Mouse (Mus musculus) midbrain, embryonic 11.5 days (tissue): ENCODE results near the gene Arpc5l. TPM values are rescaled to one million over a fixed set of nuclear protein-coding genes. Genes with fewer than 3 reads are reported as not detected.
A peak's percentile ranks its signal among the peaks of the same experiment; 100 is the strongest.
"Not testable (repeated sequence)": the region's sequence is repeated elsewhere in the genome, so short reads cannot be mapped to it uniquely, and the experiment has no call there.

Experiments used
- ATAC-seq: fragments of 200-750 bp; cut with Nextera tagmentation; 2 replicates; pipeline ENCODE4 v1.8.0; 2017; ENCODE audit warnings: moderate TSS enrichment, moderate library complexity; ENCODE audit not compliant: low FRiP score
- DNase-seq: peaks from one replicate; pipeline ENCODE4 v3.0.0; 2015; ENCODE audit warnings: low spot score; ENCODE audit errors: missing footprints
- H3K27ac ChIP-seq: fragments of 300-500 bp; sonication (generic); 2 replicates; pipeline ENCODE4 v1.5.1; 2014; ENCODE audit warnings: low read depth, low read length
- H3K27me3 ChIP-seq: fragments of 300-500 bp; sonication (generic); 2 replicates; pipeline ENCODE4 v1.6.1; 2014; ENCODE audit warnings: mild to moderate bottlenecking, low read length, moderate library complexity, mixed read lengths; ENCODE audit not compliant: control insufficient read depth, insufficient read depth
- H3K36me3 ChIP-seq: fragments of 300-500 bp; sonication (generic); 2 replicates; pipeline ENCODE4 v1.6.1; 2014; ENCODE audit warnings: mild to moderate bottlenecking, low read length, moderate library complexity, mixed read lengths; ENCODE audit not compliant: control insufficient read depth, insufficient read depth
- H3K4me1 ChIP-seq: fragments of 300-500 bp; sonication (generic); 2 replicates; pipeline ENCODE4 v1.6.1; 2014; ENCODE audit warnings: low read length; ENCODE audit not compliant: control insufficient read depth, insufficient read depth
- H3K4me2 ChIP-seq: fragments of 300-500 bp; sonication (generic); 2 replicates; pipeline ENCODE4 v1.6.1; 2014; ENCODE audit warnings: mild to moderate bottlenecking, moderate library complexity
- H3K4me3 ChIP-seq: fragments of 300-500 bp; sonication (generic); 2 replicates; pipeline ENCODE4 v1.5.1; 2014; ENCODE audit warnings: low read depth, low read length
- H3K9ac ChIP-seq: fragments of 300-500 bp; sonication (generic); 2 replicates; pipeline ENCODE4 v1.6.1; 2014; ENCODE audit warnings: low read length
- H3K9me3 ChIP-seq: fragments of 300-500 bp; sonication (generic); 2 replicates; pipeline ENCODE4 v1.6.1; 2016; ENCODE audit warnings: low read length; ENCODE audit not compliant: control insufficient read depth
- WGBS: fragments of 180-500 bp; shearing (Covaris S2); extraction: QIAGEN DNeasy Blood & Tissue Kit; methylation state at CpG from one replicate; pipeline ENCODE4 v1.1.7; 2014; 5-methylcytosine and 5-hydroxymethylcytosine counted together
- polyA plus RNA-seq: library from polyadenylated mRNA; unstranded; fragments of >200 nt; fragmentation: Nextera tagmentation; extraction: Ambion mirVana; gene quantifications from 2 replicates; pipeline ENCODE4 v1.2.1, GENCODE M21; 2014

Gene Arpc5l
- polyA plus RNA-seq, 1 experiment from 2014 or later = 157 TPM

DNA sequence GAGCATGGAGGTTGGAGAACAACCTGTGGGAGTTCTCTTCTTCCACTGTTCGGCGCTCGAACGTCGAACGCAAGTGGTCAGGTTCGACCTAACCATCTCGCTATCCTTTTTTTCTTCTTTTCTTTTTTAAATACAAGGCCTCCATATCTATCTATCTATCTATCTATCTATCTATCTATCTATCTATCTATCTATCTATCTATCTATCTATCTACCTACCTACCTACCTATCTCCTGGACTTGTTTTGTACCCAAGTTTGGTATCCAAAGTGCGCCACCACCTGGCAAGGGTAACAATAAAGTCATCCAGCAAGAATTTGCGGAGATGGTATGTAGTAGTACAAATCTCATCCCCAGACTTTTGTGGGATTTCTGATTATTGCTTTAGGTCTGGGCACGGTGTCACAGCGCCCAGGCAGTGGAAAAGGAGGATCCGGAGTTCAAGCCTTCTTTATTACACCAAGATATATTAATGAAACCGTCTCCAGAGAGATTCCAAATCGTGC, 479 bp downstream of the Arpc5l start, which contains the start of gene Rpl35:
Rpl35 (minus strand) TSS at position 51 of the 506 bp plus-strand sequence.
- peaks cover 34% of the 10 kb centered on the region for H3K4me1 ChIP-seq
- WGBS = 12% methylated on average over 15 of the region's 15 CpGs
- no peak for DNase-seq
- H3K9me3 ChIP-seq = no peaks in the 10 kb centered on the region
- peaks cover 23% of the 10 kb centered on the region for H3K36me3 ChIP-seq
- ATAC-seq = no peak
- H3K4me2 ChIP-seq = peak within 1 kb of the TSS; percentile 96
- H3K9ac ChIP-seq = peak within 1 kb of the TSS; percentile 91
- peak within 1 kb of the TSS; percentile 66 for H3K27ac ChIP-seq
- no peaks in the 10 kb centered on the region for H3K27me3 ChIP-seq
- H3K4me3 ChIP-seq = peak within 1 kb of the TSS; percentile 87

DNA sequence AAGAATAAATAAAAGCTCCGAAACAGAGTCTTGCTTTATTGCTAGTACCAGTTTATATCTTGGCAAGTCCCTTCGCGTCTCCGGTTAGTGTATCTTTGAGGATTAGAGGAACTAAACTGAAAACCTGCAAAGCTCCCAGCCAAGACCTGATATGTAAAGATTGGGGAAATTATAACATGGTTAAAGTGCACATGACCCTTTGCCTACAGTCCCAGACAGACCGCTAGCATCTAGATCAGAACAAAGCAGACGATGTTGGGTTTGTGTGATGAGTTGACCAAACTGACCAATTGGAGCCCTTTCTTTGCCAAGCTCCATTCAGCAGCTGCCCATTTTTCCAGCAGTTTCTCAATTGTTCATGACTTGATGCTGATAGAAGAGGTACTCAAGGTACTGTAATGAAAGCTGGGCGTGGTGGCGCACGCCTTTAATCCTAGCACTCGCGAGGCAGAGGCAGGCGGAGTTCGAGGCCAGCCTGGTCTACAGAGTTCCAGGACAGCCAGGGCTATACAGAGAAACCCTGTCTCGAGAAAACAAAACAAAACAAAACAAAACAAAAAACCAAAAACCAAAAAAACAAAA, 1.1 kb downstream of the Arpc5l start:
- Histone ChIP-seq H3K27ac (no peak overlapping the region), H3K4me2 (peak overlapping the region; percentile 96), H3K4me3 (no peak overlapping the region; the same call in 1 of the 2 replicates), H3K27me3 (no peaks in the 10 kb centered on the region), H3K9me3 (no peaks in the 10 kb centered on the region), H3K36me3 (peaks cover 17% of the 10 kb centered on the region), H3K4me1 (peaks cover 34% of the 10 kb centered on the region), H3K9ac (no peak overlapping the region)
- DNase-seq (no peak), ATAC-seq (no peak)
- 89% methylated on average over 14 of the region's 14 CpGs for WGBS

DNA sequence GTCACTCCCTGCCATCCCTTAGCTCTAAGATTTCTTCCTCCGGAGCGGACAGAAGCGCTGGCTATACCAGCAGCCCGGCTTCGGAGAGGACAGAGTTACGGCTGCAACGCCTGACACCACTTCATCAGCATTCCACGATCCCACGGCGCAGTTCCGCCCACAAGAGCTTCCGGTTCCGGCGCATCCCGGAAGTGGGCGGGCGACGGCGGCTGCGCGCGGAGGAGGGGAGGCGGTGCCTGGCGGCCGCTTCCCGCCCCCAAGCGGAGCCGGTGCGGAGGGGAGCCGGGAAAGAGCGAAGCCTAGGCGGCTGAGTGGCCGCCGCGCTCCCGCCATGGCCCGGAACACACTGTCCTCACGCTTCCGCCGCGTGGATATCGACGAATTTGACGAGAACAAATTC, 2.7 kb downstream of the Arpc5l start:
- peak overlapping the region; percentile 96 for H3K9ac ChIP-seq
- H3K36me3 ChIP-seq = peaks cover 10% of the 10 kb centered on the region
- peak; percentile 99 for DNase-seq
- no peaks in the 10 kb centered on the region for H3K9me3 ChIP-seq
- WGBS = 1% methylated on average over 39 of the region's 44 CpGs
- H3K4me2 ChIP-seq = peak overlapping the region; percentile 94
- H3K4me1 ChIP-seq = peaks cover 32% of the 10 kb centered on the region
- H3K27me3 ChIP-seq = no peaks in the 10 kb centered on the region
- H3K4me3 ChIP-seq = peak overlapping the region; percentile 65
- peak overlapping the region; percentile 87 for H3K27ac ChIP-seq
- ATAC-seq = peak; percentile 89

DNA sequence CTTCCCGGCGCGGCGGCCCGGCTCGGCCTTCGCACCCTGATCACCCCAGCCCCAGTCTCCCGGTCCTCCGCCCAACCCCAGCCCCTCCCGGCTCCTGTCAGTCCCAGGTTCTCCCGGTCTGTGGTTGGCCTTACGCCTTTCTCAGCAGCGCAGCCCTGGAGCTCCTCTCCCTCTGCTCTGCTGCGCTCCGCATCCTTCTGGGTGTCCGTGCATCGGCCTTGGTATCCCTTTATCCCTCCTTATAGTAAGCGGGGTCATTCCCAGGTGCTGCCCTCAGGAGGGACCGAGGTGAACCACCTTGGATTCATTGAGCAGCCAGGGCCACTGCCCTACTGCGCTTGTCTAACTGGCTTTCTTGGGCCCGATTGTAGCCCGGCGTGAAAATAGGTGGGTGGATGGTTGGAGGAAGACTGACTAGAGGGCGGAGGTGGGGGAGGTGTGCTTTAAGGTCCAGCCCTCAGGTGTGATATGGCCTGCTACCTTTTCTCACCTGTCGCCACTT, 3.3 kb downstream of the Arpc5l start:
- H3K4me2 ChIP-seq = peak overlapping the region; percentile 94
- H3K27ac ChIP-seq = peak overlapping the region; percentile 87; the same call in 1 of the 2 replicates
- no peaks in the 10 kb centered on the region for H3K9me3 ChIP-seq
- peaks cover 27% of the 10 kb centered on the region for H3K4me1 ChIP-seq
- H3K9ac ChIP-seq = peak overlapping the region; percentile 96
- under 1% methylated on average over 25 of the region's 25 CpGs for WGBS
- DNase-seq (no peak), ATAC-seq (peak; percentile 63)
- H3K4me3 ChIP-seq = peak overlapping the region; percentile 65
- H3K36me3 ChIP-seq = peaks cover 5% of the 10 kb centered on the region; the same call in 1 of the 2 replicates
- no peaks in the 10 kb centered on the region for H3K27me3 ChIP-seq

DNA sequence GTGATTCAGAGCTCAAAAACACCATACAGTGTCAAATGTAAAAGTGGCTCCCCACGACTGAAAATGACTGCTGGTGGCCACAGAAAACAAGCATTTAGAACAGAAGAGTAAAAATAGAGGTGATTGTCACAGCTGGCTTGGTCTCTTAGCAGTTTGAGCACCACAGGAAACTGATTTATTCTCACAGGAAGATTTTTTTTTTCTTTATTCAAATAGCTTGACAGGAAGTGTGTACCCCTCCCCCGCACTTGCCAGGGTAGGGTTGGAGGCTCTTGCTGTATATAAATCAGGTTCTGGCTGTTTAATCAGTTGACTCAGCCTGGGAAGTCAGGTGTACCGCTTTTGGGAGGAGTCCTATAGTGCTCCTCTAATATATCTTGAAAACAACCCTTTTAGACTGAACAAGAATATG, 3.8 kb downstream of the Arpc5l start:
- no peak for DNase-seq
- Histone ChIP-seq H3K27ac (no peak overlapping the region), H3K9me3 (no peaks in the 10 kb centered on the region)

DNA sequence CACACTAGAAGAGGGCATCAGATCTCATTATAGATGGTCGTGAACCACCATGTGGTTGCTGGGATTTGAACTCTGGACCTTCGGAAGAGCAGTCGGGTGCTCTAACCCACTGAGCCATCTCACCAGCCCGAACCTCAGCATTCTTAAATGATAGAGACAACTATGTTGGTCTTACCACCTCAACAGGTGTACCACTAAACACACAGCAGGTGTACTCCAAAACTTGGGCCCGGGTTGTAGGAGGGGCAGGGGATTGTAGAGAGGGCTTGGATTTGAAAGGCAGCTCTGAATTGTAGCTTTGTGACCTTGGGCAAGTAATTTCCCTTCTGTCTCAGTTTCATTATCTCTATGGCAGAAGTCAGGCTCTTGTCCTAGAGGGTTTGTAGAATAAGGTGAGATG, 5.0 kb downstream of the Arpc5l start:
- H3K4me1 ChIP-seq = peaks cover 19% of the 10 kb centered on the region
- not testable (repeated sequence) for H3K4me3 ChIP-seq, H3K27me3 ChIP-seq, H3K4me2 ChIP-seq, ATAC-seq, DNase-seq, H3K27ac ChIP-seq, H3K9me3 ChIP-seq, H3K9ac ChIP-seq, H3K36me3 ChIP-seq
- WGBS = 94% methylated on average over 4 of the region's 5 CpGs

More for the DNA sequence above, 3.8 kb downstream of the Arpc5l start:
- Histone ChIP-seq H3K4me1 (peaks cover 22% of the 10 kb centered on the region), H3K9ac (peak overlapping the region; percentile 96), H3K4me2 (peak overlapping the region; percentile 94), H3K4me3 (peak overlapping the region; percentile 65), H3K36me3 (peaks cover 5% of the 10 kb centered on the region; the same call in 1 of the 2 replicates), H3K27me3 (no peaks in the 10 kb centered on the region)
- ATAC-seq = no peak
- 31% methylated on average over 3 of the region's 3 CpGs for WGBS

DNA sequence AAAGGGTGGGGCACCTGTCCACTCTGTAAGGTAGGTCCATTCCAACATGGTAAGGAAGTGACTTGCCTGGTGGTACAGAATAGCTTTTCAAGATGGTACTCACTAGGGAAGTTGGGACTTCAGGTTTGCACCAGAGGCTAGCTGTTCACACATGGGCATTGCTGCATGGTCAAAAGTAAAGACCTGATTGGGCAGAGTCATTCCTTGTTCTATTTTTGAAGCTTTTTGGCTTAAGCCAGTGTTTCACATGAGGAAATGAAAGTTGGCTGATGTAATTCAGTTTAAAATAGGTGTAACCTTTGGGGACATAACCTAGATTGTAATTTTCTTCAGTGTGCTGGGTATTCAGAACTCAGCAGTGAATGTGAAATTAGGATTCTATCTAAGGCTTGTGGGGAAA, 6.1 kb downstream of the Arpc5l start:
- Histone ChIP-seq H3K9me3 (no peaks in the 10 kb centered on the region), H3K4me1 (peaks cover 16% of the 10 kb centered on the region), H3K27me3 (no peaks in the 10 kb centered on the region), H3K9ac (no peak overlapping the region), H3K4me2 (no peak overlapping the region), H3K36me3 (peaks cover 13% of the 10 kb centered on the region), H3K27ac (no peak overlapping the region), H3K4me3 (no peak overlapping the region)
- DNase-seq (no peak), ATAC-seq (no peak)

DNA sequence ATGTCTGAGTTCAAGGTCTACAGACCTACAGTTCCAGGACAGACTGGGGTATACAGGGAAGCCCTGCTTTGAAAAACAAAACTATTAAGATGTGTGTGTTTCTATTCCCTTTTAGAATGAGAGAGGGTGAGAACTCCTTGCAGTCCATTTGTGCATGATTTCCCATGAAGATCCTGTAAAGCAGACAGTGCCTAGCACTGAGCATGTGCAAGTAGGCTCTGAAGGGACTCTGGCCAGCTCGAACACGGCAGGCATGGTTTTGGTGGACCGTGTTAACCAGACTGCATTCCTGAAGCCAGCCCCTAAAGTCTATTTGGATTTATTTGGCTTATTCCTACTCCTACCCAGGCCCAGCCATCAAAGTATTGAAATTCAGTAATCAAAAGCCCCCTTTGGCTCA, 6.8 kb downstream of the Arpc5l start:
- ATAC-seq (no peak), DNase-seq (no peak)
- Histone ChIP-seq H3K27ac (no peak overlapping the region), H3K9ac (no peak overlapping the region), H3K9me3 (no peaks in the 10 kb centered on the region), H3K27me3 (no peaks in the 10 kb centered on the region), H3K4me1 (peaks cover 16% of the 10 kb centered on the region), H3K4me2 (no peak overlapping the region), H3K36me3 (peaks cover 17% of the 10 kb centered on the region), H3K4me3 (no peak overlapping the region)
- WGBS = 92% methylated on average over 3 of the region's 3 CpGs

DNA sequence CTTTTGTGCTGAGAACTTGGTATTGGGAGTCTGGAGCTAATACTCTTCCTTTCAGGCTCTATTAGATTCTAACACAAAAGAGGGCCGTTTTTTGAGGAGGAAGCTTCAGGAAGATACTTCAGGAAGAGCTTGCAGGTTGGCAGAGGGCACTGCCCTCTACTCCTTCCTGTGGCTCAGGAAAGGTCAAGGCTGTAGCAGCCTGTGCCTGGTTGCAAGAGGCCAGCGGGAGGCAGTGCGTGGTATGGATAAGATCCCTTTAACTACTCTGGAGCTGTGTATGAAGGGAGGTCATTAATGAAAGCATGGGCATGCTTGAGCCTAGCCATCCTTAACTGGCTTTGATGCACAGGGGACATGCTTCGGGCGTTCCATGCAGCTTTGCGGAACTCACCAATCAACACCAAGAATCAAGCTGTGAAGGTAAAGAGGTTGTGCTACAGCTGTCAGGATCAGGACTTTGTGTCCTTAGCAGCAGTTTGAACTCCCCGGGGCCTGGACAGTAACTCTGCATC, 7.7 kb downstream of the Arpc5l start:
- peaks cover 17% of the 10 kb centered on the region for H3K36me3 ChIP-seq
- no peak for ATAC-seq

More for the DNA sequence above, 7.7 kb downstream of the Arpc5l start:
- Histone ChIP-seq H3K9me3 (no peaks in the 10 kb centered on the region), H3K4me3 (no peak overlapping the region), H3K4me1 (peaks cover 12% of the 10 kb centered on the region), H3K27ac (no peak overlapping the region), H3K27me3 (no peaks in the 10 kb centered on the region), H3K9ac (no peak overlapping the region), H3K4me2 (no peak overlapping the region)
- WGBS = 88% methylated on average over 7 of the region's 7 CpGs
- DNase-seq = no peak
